Mouse (Mus musculus): ENCODE measurements around the gene Tcp11. TPM values are rescaled to one million over a fixed set of nuclear protein-coding genes. Genes with fewer than 3 reads are reported as not detected.

Gene Tcp11
- polyA plus RNA-seq, 1 experiment from 2014 or later: 0.15 TPM

DNA sequence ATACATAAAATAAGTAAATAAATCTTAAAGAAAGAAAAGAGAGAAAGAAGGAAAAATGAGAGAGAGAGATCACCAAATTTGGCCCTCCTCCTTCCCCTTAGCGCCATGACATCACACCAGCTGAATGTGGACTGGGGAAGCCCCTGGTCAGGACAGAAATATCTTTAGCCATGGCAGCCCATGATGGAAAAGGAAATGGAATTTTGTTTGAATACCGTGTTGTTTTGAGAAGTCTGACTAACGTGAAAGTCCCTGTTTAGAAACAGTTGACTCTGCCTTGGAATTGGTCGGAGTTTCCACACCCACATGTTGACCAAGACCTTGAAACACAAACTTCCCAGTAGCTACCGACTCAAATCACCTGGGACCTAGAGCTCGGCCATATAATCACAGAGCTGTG, 24.0 kb upstream of the Tcp11 start:
- ATAC-seq (ENCODE audit: low read depth) (no peak), DNase-seq (no peak)
- Histone ChIP-seq H3K9me3 (replicated peaks) (no peaks in the 10 kb centered on the region; the same call in 1 of the 2 replicates), H3K4me2 (no peak overlapping the region), H3K36me3 (no peaks in the 10 kb centered on the region), H3K4me3 (replicated peaks) (no peak overlapping the region), H3K27me3 (0 out of 2 replicates have a peak, but pooled peaks cover 3% of the 10 kb centered on the region), H3K9ac (no peak overlapping the region), H3K4me1 (replicated peaks) (no peaks in the 10 kb centered on the region), H3K27ac (no peak overlapping the region)
- WGBS (ENCODE audit: insufficient replicate concordance): 76% methylated on average over 6 of the region's 6 CpGs

DNA sequence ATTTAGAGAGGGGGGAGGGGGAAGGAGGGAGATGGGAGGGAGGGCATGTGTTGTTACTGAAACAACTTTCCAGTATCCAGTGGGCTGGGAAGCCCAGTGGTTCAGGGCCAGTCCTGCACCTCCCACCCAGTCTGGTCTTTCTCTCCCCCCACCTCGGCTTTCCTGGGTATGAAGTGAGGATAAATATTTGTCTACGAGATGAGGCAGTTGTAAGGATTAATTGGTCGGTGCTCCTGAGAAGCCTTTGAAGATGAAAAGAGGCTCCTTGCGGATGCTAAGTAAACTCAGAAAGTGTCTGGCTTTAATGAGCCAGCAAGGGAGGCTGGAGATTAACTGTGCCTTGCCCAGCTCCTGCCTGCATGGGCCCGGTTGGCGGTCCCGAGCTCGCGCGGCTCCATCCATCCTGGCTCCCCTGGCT, 21.5 kb upstream of the Tcp11 start:
- ATAC-seq (ENCODE audit: low read depth): no peak
- no peaks in the 10 kb centered on the region for H3K27me3 ChIP-seq
- H3K27ac ChIP-seq: no peak overlapping the region
- H3K4me3 ChIP-seq (replicated peaks): no peak overlapping the region
- no peaks in the 10 kb centered on the region; the same call in 1 of the 2 replicates for H3K9me3 ChIP-seq (replicated peaks)
- WGBS (ENCODE audit: insufficient replicate concordance): 53% methylated on average over 10 of the region's 10 CpGs
- H3K4me1 ChIP-seq (replicated peaks): no peaks in the 10 kb centered on the region
- no peak overlapping the region for H3K9ac ChIP-seq
- no peak for DNase-seq
- H3K4me2 ChIP-seq: no peak overlapping the region
- no peaks in the 10 kb centered on the region for H3K36me3 ChIP-seq

DNA sequence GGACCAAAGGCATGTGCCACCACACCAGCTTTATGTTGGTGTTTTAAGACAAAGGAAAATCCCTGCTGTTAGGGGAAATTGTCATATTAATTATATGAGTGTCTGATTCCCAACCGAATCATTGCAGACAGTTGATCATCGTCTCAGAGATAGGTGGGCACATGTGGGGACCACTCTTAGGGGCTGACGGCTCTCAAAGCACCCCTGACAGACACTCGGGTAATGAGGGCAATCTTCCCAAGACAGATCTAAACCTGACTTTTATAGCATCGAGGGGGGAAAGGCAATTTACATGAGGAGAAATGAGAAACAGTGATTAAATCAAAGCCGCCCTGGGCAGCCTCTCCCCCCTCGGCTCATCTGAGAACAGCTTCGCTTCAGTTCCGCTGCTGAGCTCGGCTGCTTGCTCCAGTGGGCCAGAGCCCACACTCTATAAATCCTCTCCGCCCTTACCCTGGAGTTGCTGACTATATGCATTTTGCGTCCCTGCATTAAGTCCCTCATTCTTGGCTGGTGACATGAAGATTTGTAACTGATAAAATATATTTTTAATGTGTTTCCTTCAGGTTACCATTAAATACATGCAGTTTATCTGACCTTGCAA, 20.9 kb upstream of the Tcp11 start:
- Histone ChIP-seq H3K27me3 (no peaks in the 10 kb centered on the region), H3K4me3 (replicated peaks) (no peak overlapping the region), H3K9ac (no peak overlapping the region), H3K36me3 (no peaks in the 10 kb centered on the region), H3K4me2 (no peak overlapping the region), H3K4me1 (replicated peaks) (no peaks in the 10 kb centered on the region), H3K27ac (no peak overlapping the region), H3K9me3 (replicated peaks) (no peaks in the 10 kb centered on the region; the same call in 1 of the 2 replicates)
- no peak for ATAC-seq (ENCODE audit: low read depth)
- no peak for DNase-seq
- WGBS (ENCODE audit: insufficient replicate concordance): 52% methylated on average over 12 of the region's 12 CpGs

DNA sequence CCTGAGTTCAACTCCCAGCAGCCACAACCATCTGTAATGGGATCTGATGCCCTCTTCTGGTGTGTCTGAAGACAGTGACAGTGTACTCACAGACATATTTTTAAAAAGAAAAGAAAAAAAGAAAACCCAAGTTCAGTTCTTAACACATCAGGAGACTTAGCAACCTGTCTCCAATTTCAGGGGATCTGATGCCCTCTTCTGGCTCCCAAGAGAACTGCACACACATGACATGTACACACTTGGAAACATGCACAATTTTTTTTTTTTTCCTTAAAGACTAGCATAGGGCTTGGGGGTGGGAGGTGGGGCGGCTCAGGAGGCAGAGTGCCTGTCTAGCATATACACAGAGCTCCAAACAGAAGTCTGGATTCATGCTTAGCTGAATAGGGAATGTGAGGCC, 20.2 kb upstream of the Tcp11 start:
- 43% methylated on average over 1 of the region's 1 CpGs for WGBS (ENCODE audit: insufficient replicate concordance)
- H3K9me3 ChIP-seq (replicated peaks): no peaks in the 10 kb centered on the region; the same call in 1 of the 2 replicates
- no peak for DNase-seq
- no peak overlapping the region for H3K4me3 ChIP-seq (replicated peaks)
- H3K27ac ChIP-seq: no peak overlapping the region
- no peak overlapping the region for H3K9ac ChIP-seq
- no peak overlapping the region for H3K4me2 ChIP-seq
- ATAC-seq (ENCODE audit: low read depth): no peak
- no peaks in the 10 kb centered on the region for H3K4me1 ChIP-seq (replicated peaks)
- no peaks in the 10 kb centered on the region for H3K27me3 ChIP-seq
- H3K36me3 ChIP-seq: no peaks in the 10 kb centered on the region

DNA sequence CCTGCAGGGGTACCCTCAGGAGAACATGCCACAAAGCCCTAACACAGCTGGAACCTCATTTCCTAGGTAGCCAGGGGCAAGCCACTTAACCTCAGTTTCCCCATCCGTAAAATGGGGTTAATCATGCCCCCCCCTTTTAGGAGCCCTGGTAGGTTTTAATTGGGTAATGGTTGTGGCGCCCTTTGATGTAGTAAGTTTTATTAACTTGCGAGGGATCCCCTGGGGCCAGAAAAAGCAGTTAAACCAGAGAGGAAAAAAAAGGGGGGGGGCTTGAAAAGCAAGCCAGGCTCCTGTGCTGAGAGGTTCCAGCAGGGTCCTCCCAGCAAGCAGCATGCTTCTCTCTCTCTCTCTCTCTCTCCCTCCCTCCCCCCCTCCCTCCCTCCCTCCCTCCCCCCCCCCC, 18.6 kb upstream of the Tcp11 start:
- Histone ChIP-seq H3K27me3 (no peaks in the 10 kb centered on the region), H3K9me3 (replicated peaks) (no peaks in the 10 kb centered on the region; the same call in 1 of the 2 replicates), H3K4me3 (replicated peaks) (no peak overlapping the region), H3K9ac (no peak overlapping the region), H3K27ac (no peak overlapping the region), H3K36me3 (no peaks in the 10 kb centered on the region), H3K4me1 (replicated peaks) (no peaks in the 10 kb centered on the region), H3K4me2 (no peak overlapping the region)
- WGBS (ENCODE audit: insufficient replicate concordance): 50% methylated on average over 3 of the region's 3 CpGs
- DNase-seq: no peak
- ATAC-seq (ENCODE audit: low read depth): no peak

DNA sequence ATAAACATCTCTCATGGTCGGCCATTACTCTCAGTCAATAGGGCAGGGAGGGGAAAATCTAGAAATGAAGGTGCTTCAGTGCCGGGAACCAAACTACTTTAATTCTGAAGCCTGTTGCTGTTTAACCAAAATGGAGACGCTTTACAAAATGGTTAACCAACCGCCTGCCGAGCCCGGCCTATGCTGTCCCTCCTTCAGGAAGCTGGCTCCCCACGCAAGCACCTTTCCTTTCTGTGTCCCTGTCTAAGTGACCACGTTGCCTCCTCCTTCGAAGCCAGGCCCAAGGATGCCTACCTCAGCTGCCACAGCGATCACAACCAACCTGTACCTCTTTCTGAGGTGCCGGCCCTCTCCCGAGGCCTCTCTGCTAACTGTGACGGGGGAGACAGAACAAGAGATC, 16.9 kb upstream of the Tcp11 start:
- ATAC-seq (ENCODE audit: low read depth) (no peak), DNase-seq (no peak)
- no peaks in the 10 kb centered on the region for H3K4me1 ChIP-seq (replicated peaks)
- WGBS (ENCODE audit: insufficient replicate concordance): 72% methylated on average over 13 of the region's 13 CpGs
- H3K27me3 ChIP-seq: no peaks in the 10 kb centered on the region
- H3K4me2 ChIP-seq: no peak overlapping the region
- H3K9ac ChIP-seq: no peak overlapping the region
- H3K4me3 ChIP-seq (replicated peaks): no peak overlapping the region
- no peaks in the 10 kb centered on the region for H3K36me3 ChIP-seq
- H3K27ac ChIP-seq: no peak overlapping the region
- H3K9me3 ChIP-seq (replicated peaks): peaks cover 1% of the 10 kb centered on the region; the same call in 1 of the 2 replicates

DNA sequence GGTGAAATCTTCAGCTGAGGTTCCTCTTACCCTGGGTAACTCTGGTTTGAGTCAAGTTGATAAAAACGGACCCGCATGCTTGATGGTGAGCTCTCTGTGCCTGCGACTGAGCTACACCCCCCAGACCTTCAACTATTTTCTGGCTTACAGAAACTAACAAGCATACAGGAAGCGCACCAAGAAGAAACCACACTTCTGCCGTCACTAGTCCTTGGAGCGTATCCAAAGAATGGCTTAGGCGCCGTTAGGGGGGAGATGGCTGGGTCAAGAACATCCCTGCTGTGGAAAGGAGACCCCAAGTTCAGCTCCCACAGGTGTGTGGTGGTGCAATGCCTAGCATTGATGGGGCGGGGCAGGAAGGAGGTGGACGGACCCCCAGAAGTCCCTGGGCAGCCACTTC, 16.0 kb upstream of the Tcp11 start:
- no peak overlapping the region for H3K9ac ChIP-seq
- H3K36me3 ChIP-seq: no peaks in the 10 kb centered on the region
- H3K4me1 ChIP-seq (replicated peaks): no peaks in the 10 kb centered on the region
- H3K27me3 ChIP-seq: no peaks in the 10 kb centered on the region
- DNase-seq (no peak), ATAC-seq (ENCODE audit: low read depth) (no peak)
- peaks cover 3% of the 10 kb centered on the region; the same call in 1 of the 2 replicates for H3K9me3 ChIP-seq (replicated peaks)
- H3K27ac ChIP-seq: no peak overlapping the region
- H3K4me2 ChIP-seq: no peak overlapping the region
- WGBS (ENCODE audit: insufficient replicate concordance): 69% methylated on average over 10 of the region's 10 CpGs
- no peak overlapping the region for H3K4me3 ChIP-seq (replicated peaks)

DNA sequence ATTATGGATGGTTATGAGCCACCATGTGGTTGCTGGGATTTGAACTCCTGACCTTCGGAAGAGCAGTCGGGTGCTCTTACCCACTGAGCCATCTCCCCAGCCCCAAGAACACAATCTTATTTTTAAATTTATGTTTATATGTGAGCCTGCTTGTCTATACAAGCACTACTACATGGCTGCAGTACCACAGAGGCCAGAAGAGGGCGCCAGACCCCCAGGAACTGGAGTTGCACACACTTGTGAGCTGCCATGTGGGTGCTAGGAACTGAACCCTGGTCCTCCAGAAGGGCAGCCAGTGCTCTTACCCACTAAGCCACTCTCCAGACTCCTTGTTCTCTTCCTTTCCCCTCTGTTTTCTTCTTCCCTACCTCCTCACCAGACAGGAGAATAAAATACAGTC, 13.4 kb upstream of the Tcp11 start:
- DNase-seq (no peak), ATAC-seq (ENCODE audit: low read depth) (no peak)
- no peaks in the 10 kb centered on the region for H3K27me3 ChIP-seq
- no peak overlapping the region for H3K4me3 ChIP-seq (replicated peaks)
- H3K4me1 ChIP-seq (replicated peaks): no peaks in the 10 kb centered on the region
- H3K4me2 ChIP-seq: no peak overlapping the region
- 65% methylated on average over 3 of the region's 3 CpGs for WGBS (ENCODE audit: insufficient replicate concordance)
- no peaks in the 10 kb centered on the region for H3K36me3 ChIP-seq
- no peak overlapping the region for H3K27ac ChIP-seq
- no peak overlapping the region for H3K9ac ChIP-seq
- H3K9me3 ChIP-seq (replicated peaks): 0 out of 2 replicates have a peak, but pooled peaks cover 3% of the 10 kb centered on the region

DNA sequence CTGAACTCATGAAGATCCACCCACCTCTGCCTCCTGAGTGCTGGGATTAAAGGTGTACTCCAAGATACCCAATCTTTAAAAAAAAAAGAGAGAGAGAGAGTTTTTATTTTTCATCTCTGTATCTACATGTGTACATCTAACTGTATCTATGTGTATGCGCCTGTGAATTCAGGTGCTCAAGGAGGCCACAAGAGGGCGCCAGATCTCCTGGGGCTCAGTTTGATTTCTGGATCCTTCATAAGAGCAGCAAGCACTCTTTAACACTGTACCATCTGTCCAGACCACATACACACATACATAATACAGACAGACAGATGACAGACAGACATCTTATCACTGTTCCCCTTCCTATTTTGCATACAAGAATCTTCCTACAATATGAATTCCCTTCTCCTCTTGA, 11.9 kb upstream of the Tcp11 start:
- Histone ChIP-seq H3K9ac (no peak overlapping the region), H3K27ac (no peak overlapping the region), H3K4me1 (replicated peaks) (no peaks in the 10 kb centered on the region), H3K9me3 (replicated peaks) (0 out of 2 replicates have a peak, but pooled peaks cover 3% of the 10 kb centered on the region), H3K4me2 (no peak overlapping the region), H3K36me3 (no peaks in the 10 kb centered on the region), H3K4me3 (replicated peaks) (no peak overlapping the region), H3K27me3 (no peaks in the 10 kb centered on the region)
- no peak for ATAC-seq (ENCODE audit: low read depth)
- 71% methylated on average over 2 of the region's 2 CpGs for WGBS (ENCODE audit: insufficient replicate concordance)
- DNase-seq: no peak

DNA sequence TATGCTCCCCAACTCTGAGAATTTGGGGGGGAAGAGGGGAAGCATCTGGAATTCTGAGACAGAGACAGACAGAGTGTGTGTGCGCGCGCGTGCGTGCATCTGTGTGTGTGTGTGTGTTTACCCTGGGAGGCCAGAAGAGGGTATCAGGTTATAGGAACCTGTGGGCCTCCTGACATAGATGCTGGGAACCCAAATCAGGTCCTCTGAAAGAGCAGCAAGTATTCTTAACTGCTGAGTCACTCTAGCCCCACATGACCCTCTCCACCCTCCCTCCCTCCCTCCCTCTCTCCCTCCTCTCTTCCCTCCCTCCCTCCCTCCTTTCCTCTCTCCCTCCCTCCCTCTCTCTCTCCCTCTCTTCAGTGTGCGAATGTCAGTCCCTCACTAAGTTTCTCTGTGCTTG, 8.3 kb upstream of the Tcp11 start:
- Histone ChIP-seq H3K9me3 (replicated peaks) (0 out of 2 replicates have a peak, but pooled peaks cover 3% of the 10 kb centered on the region), H3K4me2 (no peak overlapping the region), H3K27ac (no peak overlapping the region), H3K27me3 (no peaks in the 10 kb centered on the region), H3K36me3 (no peaks in the 10 kb centered on the region), H3K4me1 (replicated peaks) (peaks cover 14% of the 10 kb centered on the region), H3K9ac (no peak overlapping the region), H3K4me3 (replicated peaks) (no peak overlapping the region)
- ATAC-seq (ENCODE audit: low read depth): no peak
- DNase-seq: no peak
- 85% methylated on average over 6 of the region's 6 CpGs for WGBS (ENCODE audit: insufficient replicate concordance)

DNA sequence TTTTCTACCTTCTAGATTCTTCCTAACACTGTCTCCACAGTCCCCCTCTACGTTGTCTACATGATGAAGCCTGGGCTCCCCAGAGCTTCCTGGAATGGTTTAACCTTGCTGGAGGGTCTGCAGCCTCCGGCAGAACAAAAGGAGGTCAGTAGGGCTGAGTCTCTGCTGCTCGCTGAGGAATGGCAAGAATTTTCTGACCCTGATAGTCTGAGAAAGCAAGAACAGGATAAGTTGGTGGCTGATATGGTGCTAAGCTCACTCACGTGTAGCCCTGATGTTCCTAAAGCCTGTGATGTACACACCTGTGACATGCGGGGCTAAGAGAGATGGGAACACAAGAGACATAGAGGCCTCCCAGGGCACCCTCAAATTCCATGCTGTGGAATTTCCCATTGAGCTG, 7.0 kb upstream of the Tcp11 start:
- DNase-seq: no peak
- Histone ChIP-seq H3K27me3 (no peaks in the 10 kb centered on the region), H3K36me3 (no peaks in the 10 kb centered on the region), H3K4me1 (replicated peaks) (peaks cover 25% of the 10 kb centered on the region), H3K4me2 (no peak overlapping the region), H3K4me3 (replicated peaks) (no peak overlapping the region), H3K9me3 (replicated peaks) (0 out of 2 replicates have a peak, but pooled peaks cover 3% of the 10 kb centered on the region), H3K27ac (no peak overlapping the region), H3K9ac (no peak overlapping the region)
- 53% methylated on average over 5 of the region's 5 CpGs for WGBS (ENCODE audit: insufficient replicate concordance)
- no peak for ATAC-seq (ENCODE audit: low read depth)

DNA sequence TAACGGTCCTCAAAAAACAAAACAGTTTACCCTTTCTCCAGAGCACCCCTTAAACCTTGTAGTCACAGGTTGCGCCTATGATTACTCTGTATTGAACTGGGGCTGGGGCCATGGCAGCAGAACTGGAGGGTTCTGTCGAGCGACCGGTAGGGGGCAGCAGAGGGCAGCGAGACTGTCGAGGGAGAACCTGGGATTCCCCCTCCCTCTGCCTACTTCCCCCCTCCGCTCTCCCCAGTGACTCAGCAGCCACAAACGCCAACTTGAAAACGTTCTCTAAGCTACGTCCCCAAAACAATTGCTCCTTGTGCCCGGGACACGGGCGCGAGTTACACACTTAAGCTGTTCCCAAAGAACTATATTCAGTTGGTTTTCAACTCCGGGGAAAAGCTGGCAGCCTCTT, 4.5 kb upstream of the Tcp11 start:
- Histone ChIP-seq H3K4me2 (peak overlapping the region; percentile 45), H3K4me3 (replicated peaks) (0 out of 2 replicates have a peak overlapping the region, but pooled peaks have one; percentile 18), H3K27ac (peak overlapping the region; percentile 29; the same call in 1 of the 2 replicates), H3K27me3 (peaks cover 10% of the 10 kb centered on the region), H3K9me3 (replicated peaks) (no peaks in the 10 kb centered on the region), H3K9ac (peak overlapping the region; percentile 54), H3K4me1 (replicated peaks) (peaks cover 33% of the 10 kb centered on the region), H3K36me3 (no peaks in the 10 kb centered on the region)
- DNase-seq (peak; percentile 54), ATAC-seq (ENCODE audit: low read depth) (peak; percentile 75)
- WGBS (ENCODE audit: insufficient replicate concordance): under 1% methylated on average over 16 of the region's 16 CpGs

Measured in liver, embryonic 13.5 days (tissue).